Mouse (Mus musculus) ES-Bruce4 (cell line): Measurements from ENCODE around the gene Peli1.

ENCODE experiments used
- CTCF ChIP-seq: IDR thresholded peaks from one replicate; pipeline ENCODE4 v1.8.1; 2011; ENCODE audit warnings: low read depth, low read length
- POLR2A ChIP-seq: IDR thresholded peaks from one replicate; pipeline ENCODE4 v1.8.1; 2011; ENCODE audit warnings: low read length; ENCODE audit not compliant: insufficient read depth

DNA sequence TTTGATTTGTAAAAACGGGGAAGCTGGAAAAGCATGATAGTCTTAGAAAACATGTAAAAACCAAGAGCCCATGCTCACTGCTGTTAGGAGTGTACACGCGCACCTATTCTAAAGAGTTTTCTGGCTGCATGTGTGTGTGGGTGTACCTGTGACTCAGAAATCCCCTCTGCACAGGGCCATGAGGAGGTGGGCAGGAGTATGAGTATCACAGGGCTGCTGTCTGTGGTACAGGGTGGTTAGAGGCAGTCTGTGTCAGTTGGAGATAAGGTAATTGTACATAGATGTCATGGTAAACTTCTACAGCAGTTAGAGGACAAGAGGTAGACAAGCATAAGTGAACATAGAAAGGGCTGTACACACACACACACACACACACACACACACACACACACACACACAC, 81.2 kb downstream of the Peli1 start:
- no peak for TF ChIP-seq POLR2A
- TF ChIP-seq CTCF = no peak
